Mouse (Mus musculus) urinary bladder, postnatal 10 days (tissue): ENCODE results near the gene Narfl.

Experiments
- DNase-seq: peaks from one replicate; pipeline ENCODE4 v3.0.0; 2022; ENCODE audit warnings: low spot score

Gene Narfl

GRCm38 (mm10) chr17:25829558-25830017, 56.0 kb downstream of the Narfl start:
- no peak for DNase-seq

- DNase-seq: no peak
Observed at GRCm38 (mm10) chr17:25830200-25830753, 56.7 kb downstream of the Narfl start.

- no peak for DNase-seq
Observed at GRCm38 (mm10) chr17:25830806-25831431, 57.3 kb downstream of the Narfl start.

GRCm38 (mm10) chr17:25831451-25832281, 58.1 kb downstream of the Narfl start:
- no peak for DNase-seq

- DNase-seq: peak; percentile 97
Observed at GRCm38 (mm10) chr17:25832436-25833290, 59.1 kb downstream of the Narfl start.
